Mouse (Mus musculus): ENCODE measurements around the gene Mgat2.

Gene Mgat2

GRCm38 (mm10) chr12:69213186-69213777 lies 29.3 kb downstream of the Mgat2 start:
- no peak for DNase-seq (ENCODE audit: low spot score)

GRCm38 (mm10) chr12:69214393-69214792 lies 30.4 kb downstream of the Mgat2 start:
- DNase-seq (ENCODE audit: low spot score) = no peak

GRCm38 (mm10) chr12:69215000-69215785 lies 31.2 kb downstream of the Mgat2 start:
- peak; percentile 33 for DNase-seq (ENCODE audit: low spot score)

- no peak for DNase-seq (ENCODE audit: low spot score)
Measured at GRCm38 (mm10) chr12:69216587-69216986, 32.6 kb downstream of the Mgat2 start.

DNA sequence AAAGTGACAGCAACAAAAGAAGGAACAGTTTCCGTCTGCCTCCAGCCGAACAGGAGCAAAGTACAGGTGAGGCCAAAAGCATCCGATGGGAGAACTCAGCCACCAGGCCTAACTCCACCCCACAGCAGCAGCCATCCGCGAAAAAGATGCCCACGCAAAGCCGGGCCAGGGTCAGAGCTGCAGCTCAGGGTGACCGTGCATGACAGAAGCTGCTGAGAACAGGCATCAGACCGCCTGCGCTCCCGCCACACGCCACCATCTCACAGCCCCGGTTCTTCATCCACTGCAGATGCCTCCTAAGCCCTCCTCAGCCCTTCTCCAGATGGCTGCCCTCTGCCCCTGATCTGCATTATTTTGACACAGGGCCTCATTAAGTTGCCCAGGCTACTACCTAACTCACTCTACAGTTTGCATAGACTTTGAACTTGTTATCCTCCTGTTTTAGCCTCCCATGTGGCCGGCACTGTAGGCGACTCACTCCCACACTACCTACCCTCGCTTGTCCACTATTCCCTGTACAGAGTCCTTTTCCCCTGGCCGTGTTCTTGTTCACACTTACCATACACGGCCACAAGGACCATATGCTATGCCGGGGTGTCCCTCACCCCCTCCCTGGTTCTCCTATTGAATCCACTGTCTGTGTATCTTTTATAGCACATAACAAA lies 36.8 kb downstream of the Mgat2 start:
- DNase-seq (ENCODE audit: low spot score) = no peak

GRCm38 (mm10) chr12:69227776-69228466 lies 44.0 kb downstream of the Mgat2 start, which contains the start of gene Pole2:
Gene Pole2, minus strand, starts transcription at chr12:69228195.
- DNase-seq (ENCODE audit: low spot score) = peak; percentile 91

- no peak for DNase-seq (ENCODE audit: low spot score)
Measured at GRCm38 (mm10) chr12:69229251-69229650, 45.3 kb downstream of the Mgat2 start.

DNA sequence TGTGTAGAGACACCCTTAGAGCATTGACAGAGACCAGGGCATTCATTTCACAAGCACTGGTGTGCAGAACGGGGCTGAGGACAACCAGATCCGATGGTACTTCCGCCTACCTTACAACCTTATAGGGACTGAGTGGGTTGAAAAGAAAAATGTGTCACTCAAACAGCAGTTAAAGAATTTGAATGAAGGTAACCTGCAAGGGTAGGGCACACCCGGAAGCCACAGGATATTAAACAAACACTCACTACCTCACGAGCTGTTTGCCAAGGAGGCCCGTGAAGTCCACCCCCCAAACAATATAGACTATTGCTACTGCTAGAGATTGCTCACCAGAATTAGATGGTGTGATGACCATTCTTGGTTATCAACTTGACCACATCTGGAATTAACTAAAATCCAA lies 51.8 kb downstream of the Mgat2 start:
- no peak for DNase-seq (ENCODE audit: low spot score)

All from ovary, postnatal 14 days (tissue).